Mouse (Mus musculus): ENCODE measurements at regions not wholly inside any gene's neighbourhood (a gene's known extent, or its start where the extent isn't known, plus 50 kb on each side); places are given as distances from the start of the nearest gene placed in this dataset.
A peak's percentile ranks its signal among the peaks of the same experiment; 100 is the strongest.

DNA sequence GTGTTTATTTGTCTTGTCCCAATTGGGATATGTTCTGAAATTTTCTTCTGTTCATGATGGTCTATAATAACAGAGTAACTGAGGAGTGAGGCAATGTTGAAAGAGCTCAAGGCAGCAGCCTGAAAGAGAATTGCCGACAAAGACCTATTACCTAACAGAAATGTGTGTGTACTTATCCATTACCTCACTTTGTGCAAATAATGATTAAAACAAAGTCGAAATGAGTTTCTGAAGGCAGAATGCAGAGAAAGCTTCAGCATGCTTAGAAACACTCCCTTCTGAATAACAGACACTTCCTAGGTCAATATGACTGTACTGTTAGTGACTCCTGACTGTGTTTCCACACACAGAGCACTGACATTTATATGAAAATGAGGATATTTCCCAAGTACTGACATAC lies 63.0 kb downstream of the Kbtbd8 start:
- DNase-seq (ENCODE audit: low spot score), result no peak
- peaks cover 29% of the 10 kb centered on the region for H3K4me1 ChIP-seq
- H3K4me3 ChIP-seq, result no peak overlapping the region
- no peak overlapping the region for H3K27ac ChIP-seq
- 85% methylated on average over 2 of the region's 2 CpGs for WGBS
- H3K27me3 ChIP-seq (ENCODE audit: low read depth, poor library complexity, severe bottlenecking), result no peaks in the 10 kb centered on the region
- no peaks in the 10 kb centered on the region for H3K36me3 ChIP-seq
- H3K9me3 ChIP-seq (replicated peaks), result no peaks in the 10 kb centered on the region

DNA sequence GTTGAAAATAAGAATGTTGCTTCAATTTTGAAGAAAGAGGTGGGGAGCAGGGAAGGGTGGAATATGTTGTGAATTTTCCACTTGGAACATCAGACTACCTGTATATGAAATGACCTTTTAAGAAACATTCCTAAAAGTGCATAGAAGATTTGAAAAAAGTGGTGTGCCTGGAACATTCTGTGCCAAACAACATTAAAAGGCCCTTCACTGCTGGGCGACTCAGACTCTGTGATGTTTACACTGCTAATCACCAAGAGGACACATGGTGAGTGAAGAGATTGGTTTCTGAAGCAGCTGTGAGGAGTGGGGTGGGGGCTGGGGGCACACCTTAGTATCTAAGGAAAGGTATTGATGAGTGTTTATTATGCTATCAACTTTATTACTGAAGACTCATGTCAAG lies 65.2 kb downstream of the Kbtbd8 start:
- Histone ChIP-seq H3K4me3 (no peak overlapping the region), H3K27me3 (ENCODE audit: low read depth, poor library complexity, severe bottlenecking) (no peaks in the 10 kb centered on the region), H3K36me3 (no peaks in the 10 kb centered on the region), H3K27ac (no peak overlapping the region), H3K4me1 (peaks cover 38% of the 10 kb centered on the region), H3K9me3 (replicated peaks) (no peaks in the 10 kb centered on the region)
- WGBS, result 5% methylated on average over 1 of the region's 1 CpGs
- DNase-seq (ENCODE audit: low spot score), result no peak

DNA sequence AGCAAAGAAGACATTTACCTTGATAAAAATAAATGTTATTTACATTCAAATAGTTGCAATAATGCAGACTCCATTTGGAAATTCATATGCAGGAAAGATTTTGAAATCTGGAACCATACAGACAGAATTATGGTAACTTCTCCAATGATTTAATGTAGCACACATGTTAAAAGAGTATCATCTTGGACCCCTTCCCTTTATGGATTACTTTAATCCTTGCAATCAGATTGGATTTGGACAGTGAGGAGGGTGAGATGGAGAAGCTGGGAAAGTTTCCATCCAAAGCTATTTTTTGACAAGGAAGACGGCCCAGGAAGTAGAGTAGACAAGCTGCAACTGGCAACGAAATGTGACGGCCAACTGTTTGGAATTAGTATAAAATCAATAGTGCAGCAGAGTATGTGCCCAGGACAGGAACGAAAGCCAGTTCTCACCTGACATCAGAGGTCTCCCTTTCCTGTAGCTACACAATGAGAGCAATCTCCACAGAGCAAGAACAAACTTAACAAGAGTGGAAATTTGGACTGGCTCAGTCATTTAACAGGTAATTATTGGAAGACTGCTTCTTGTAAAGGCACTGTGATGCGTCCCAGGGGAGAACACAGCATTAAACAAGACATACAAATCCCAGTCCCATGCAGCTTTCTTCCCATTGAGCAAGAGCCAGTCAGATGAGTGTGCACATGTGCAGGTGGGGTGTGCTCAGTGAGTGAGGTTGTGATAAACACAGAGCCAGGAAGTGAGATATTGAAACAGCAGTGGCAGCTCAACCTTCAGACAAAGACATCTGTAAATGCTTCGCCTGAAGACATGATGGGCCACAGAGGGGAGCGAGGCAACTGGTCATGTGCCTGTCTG lies 68.3 kb downstream of the Kbtbd8 start:
- DNase-seq (ENCODE audit: low spot score), result no peak
- H3K27ac ChIP-seq, result no peak overlapping the region
- no peaks in the 10 kb centered on the region for H3K27me3 ChIP-seq (ENCODE audit: low read depth, poor library complexity, severe bottlenecking)
- H3K9me3 ChIP-seq (replicated peaks), result no peaks in the 10 kb centered on the region
- peaks cover 49% of the 10 kb centered on the region for H3K4me1 ChIP-seq
- WGBS, result 77% methylated on average over 7 of the region's 7 CpGs
- H3K4me3 ChIP-seq, result no peak overlapping the region
- no peaks in the 10 kb centered on the region for H3K36me3 ChIP-seq

DNA sequence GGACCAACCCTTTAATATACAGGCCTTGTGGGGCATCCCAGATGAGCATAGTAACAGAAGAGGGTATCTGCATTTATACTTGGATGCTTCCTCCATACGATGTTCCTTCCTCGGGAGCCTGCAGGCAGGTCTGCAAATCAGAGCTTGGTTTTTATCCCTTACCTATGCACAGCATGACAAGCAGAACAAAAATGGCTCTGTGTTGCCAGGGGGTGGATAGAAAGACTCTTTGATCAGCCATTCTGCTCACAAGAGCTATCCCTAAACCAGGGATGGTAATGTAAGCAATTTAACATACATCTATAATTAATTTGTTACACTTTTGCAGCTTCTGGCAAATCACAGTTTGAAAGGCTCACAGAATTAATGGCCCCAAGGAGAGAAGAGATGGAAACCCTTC lies 79.6 kb downstream of the Kbtbd8 start:
- no peaks in the 10 kb centered on the region for H3K36me3 ChIP-seq
- H3K4me1 ChIP-seq, result peaks cover 12% of the 10 kb centered on the region
- no peak overlapping the region for H3K4me3 ChIP-seq
- no peaks in the 10 kb centered on the region for H3K9me3 ChIP-seq (replicated peaks)
- DNase-seq (ENCODE audit: low spot score), result no peak
- no peak overlapping the region for H3K27ac ChIP-seq
- no peaks in the 10 kb centered on the region for H3K27me3 ChIP-seq (ENCODE audit: low read depth, poor library complexity, severe bottlenecking)
- WGBS, result 90% methylated on average over 2 of the region's 2 CpGs

DNA sequence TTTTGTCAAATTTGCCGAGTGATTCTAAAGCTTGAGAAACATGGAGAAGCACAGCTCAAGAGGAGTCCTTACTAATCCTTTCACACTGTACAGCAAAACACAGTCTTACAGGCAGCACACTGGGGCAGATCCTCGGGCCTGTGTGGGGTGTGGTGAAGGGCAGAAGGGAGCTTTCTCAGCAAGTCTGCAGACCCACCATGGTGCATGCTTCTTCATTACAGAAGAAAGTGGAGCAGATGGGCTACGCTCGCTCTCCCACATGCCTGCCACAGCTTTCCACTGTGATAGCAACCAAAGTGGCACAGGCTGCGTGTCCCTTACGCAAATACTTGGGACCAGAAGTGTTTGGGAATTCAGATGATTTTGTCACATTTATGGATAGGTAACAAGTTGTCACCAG lies 81.6 kb downstream of the Kbtbd8 start:
- H3K27me3 ChIP-seq (ENCODE audit: low read depth, poor library complexity, severe bottlenecking), result no peaks in the 10 kb centered on the region
- no peak overlapping the region for H3K4me3 ChIP-seq
- no peak for DNase-seq (ENCODE audit: low spot score)
- H3K9me3 ChIP-seq (replicated peaks), result no peaks in the 10 kb centered on the region
- no peaks in the 10 kb centered on the region for H3K36me3 ChIP-seq
- H3K27ac ChIP-seq, result no peak overlapping the region
- peaks cover 14% of the 10 kb centered on the region for H3K4me1 ChIP-seq
- 94% methylated on average over 6 of the region's 6 CpGs for WGBS

DNA sequence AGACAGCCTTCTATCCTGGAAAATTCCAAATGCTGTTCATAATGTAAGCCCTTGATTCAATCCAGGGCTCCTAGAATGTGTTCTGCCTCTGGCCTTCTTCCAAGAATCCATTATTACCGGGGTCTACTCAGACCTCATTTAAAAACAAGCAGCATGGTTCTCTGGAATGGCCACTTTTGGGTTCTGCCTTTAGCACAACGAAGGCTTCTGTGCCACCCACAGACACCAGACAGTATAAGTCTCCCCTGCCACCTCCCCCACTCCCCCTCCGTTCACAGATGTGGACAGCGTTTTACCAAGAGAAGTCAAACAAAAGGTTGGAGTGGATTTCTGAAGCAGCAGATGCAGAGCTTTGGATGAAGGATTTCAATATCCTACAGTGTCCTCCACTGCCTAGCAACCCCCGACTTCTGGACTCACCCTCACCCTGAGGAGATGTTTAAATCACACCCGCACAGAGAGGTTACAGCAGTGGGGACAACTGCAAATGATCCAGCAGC lies 85.3 kb downstream of the Kbtbd8 start:
- Histone ChIP-seq H3K36me3 (no peaks in the 10 kb centered on the region), H3K4me3 (no peak overlapping the region), H3K27ac (peak overlapping the region; percentile 50; the same call in 1 of the 2 replicates), H3K27me3 (ENCODE audit: low read depth, poor library complexity, severe bottlenecking) (no peaks in the 10 kb centered on the region), H3K4me1 (peaks cover 14% of the 10 kb centered on the region), H3K9me3 (replicated peaks) (no peaks in the 10 kb centered on the region)
- DNase-seq (ENCODE audit: low spot score), result no peak
- 56% methylated on average over 6 of the region's 6 CpGs for WGBS

DNA sequence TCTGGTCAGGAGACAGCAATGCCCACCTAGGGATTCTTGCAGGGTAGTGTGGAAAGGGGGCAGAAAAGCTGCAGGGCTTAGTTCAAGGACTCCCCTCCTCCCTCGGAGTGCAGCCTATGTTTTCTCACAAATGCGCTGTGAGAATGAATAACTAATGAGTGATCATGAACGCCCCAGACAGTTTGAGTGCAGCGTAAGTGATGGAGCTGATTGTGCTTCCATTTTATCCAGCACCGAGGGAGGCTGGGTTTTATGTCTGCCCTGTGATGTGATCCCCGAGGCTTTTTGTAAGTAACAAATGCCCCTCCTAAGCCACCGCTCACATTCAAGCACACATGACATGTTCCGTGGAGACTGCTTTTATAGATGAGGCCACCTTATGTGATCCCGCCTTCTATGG lies 85.9 kb downstream of the Kbtbd8 start:
- peak overlapping the region; percentile 44; the same call in 1 of the 2 replicates for H3K27ac ChIP-seq
- WGBS, result 79% methylated on average over 9 of the region's 9 CpGs
- H3K36me3 ChIP-seq, result no peaks in the 10 kb centered on the region
- H3K9me3 ChIP-seq (replicated peaks), result no peaks in the 10 kb centered on the region
- DNase-seq (ENCODE audit: low spot score), result no peak
- no peaks in the 10 kb centered on the region for H3K27me3 ChIP-seq (ENCODE audit: low read depth, poor library complexity, severe bottlenecking)
- peaks cover 14% of the 10 kb centered on the region for H3K4me1 ChIP-seq
- H3K4me3 ChIP-seq, result no peak overlapping the region

DNA sequence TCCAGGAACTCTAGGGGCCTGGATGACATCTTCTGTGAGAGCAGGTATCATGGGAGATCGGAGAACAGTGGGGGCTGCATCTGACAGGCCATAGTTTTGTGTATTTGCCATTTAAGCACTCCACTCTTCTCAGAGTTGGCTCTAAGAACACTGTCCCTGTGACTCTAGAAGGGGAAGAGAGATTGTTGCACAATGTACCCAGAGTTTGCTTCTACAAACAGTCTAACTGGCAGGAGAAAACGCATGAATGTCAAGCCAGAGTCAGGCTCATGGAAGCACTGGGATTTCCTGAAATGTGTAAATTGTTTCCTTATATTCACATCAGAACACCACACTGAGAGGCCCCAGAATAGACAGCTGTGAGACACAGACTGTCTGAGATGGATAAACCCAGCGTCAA lies 87.2 kb downstream of the Kbtbd8 start:
- Histone ChIP-seq H3K27ac (no peak overlapping the region), H3K9me3 (replicated peaks) (no peaks in the 10 kb centered on the region), H3K36me3 (no peaks in the 10 kb centered on the region), H3K4me1 (peaks cover 14% of the 10 kb centered on the region), H3K27me3 (ENCODE audit: low read depth, poor library complexity, severe bottlenecking) (no peaks in the 10 kb centered on the region), H3K4me3 (no peak overlapping the region)
- WGBS, result 78% methylated on average over 3 of the region's 3 CpGs
- no peak for DNase-seq (ENCODE audit: low spot score)

DNA sequence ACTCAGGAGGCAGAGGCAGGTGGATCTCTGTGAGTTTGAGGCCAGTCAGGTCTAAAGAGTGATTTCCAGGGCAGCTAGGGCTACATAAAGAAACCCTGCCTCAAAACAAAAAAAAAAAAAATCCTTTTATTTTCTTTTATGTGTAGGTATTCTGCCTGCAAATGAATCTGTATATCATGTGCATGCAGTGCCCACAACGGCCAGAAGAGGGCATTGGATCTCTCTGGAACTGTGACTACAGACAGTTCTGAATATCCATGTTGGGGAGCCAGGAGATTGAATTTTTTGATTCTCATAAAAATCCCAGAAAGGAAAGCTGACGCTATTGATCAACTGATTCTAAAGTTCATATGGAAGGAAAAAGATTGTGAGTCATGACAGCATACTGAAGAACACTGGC lies 90.0 kb downstream of the Kbtbd8 start:
- peak; percentile 57 for DNase-seq (ENCODE audit: low spot score)
- Histone ChIP-seq H3K4me3 (no peak overlapping the region), H3K27ac (no peak overlapping the region), H3K9me3 (replicated peaks) (no peaks in the 10 kb centered on the region), H3K36me3 (no peaks in the 10 kb centered on the region), H3K27me3 (ENCODE audit: low read depth, poor library complexity, severe bottlenecking) (no peaks in the 10 kb centered on the region), H3K4me1 (peaks cover 12% of the 10 kb centered on the region)
- WGBS, result 40% methylated on average over 2 of the region's 2 CpGs

DNA sequence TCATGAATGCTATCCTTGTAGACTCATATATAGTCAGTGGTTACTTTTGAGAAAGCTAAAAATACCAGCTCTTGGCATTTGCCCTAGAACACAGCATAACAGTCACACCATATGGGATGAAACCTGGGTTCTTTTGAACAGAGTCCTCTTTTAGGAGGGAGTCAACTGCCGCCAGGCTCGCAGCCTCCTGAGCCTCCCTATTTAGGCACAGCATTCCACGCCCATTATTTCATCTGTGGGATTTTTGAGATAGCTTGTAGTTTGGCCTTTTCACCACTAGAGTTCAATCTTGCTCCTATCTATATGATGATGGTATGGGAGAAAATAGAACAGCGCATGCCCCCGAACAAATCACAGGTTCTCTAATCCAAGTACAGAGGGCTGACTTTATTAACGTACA lies 100.4 kb downstream of the Kbtbd8 start:
- Histone ChIP-seq H3K9me3 (replicated peaks) (no peaks in the 10 kb centered on the region), H3K4me1 (no peaks in the 10 kb centered on the region), H3K36me3 (no peaks in the 10 kb centered on the region), H3K27ac (no peak overlapping the region), H3K27me3 (ENCODE audit: low read depth, poor library complexity, severe bottlenecking) (peaks cover 9% of the 10 kb centered on the region), H3K4me3 (no peak overlapping the region)
- 58% methylated on average over 6 of the region's 6 CpGs for WGBS
- DNase-seq (ENCODE audit: low spot score), result no peak

DNA sequence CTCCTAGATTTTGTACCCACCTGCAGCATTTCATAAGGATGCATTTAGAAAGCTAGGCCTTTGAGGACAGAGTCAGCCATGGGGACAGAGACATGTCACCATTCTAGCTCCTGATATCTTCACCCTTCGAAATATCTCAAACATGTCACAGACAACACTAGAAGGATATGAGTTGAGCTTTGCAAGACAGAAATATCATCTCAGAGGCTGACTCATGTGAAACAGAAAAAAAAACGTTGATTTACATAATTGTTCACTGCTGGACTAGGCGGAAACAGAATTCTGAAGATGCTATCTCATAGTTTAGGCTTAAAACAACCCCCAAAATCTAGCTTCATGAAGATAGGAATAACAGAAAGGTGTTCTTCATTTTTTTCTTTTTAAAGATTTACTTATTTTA lies 101.8 kb downstream of the Kbtbd8 start:
- 70% methylated on average over 3 of the region's 3 CpGs for whole genome bisulfite sequencing
- no peak overlapping the region for H3K4me3 ChIP-seq
- H3K9me3 ChIP-seq (replicated peaks), result no peaks in the 10 kb centered on the region
- no peak overlapping the region for H3K27ac ChIP-seq
- H3K36me3 ChIP-seq, result no peaks in the 10 kb centered on the region
- peaks cover 9% of the 10 kb centered on the region for H3K27me3 ChIP-seq (ENCODE audit: low read depth, poor library complexity, severe bottlenecking)
- no peak for DNase-seq (ENCODE audit: low spot score)
- no peaks in the 10 kb centered on the region for H3K4me1 ChIP-seq

DNA sequence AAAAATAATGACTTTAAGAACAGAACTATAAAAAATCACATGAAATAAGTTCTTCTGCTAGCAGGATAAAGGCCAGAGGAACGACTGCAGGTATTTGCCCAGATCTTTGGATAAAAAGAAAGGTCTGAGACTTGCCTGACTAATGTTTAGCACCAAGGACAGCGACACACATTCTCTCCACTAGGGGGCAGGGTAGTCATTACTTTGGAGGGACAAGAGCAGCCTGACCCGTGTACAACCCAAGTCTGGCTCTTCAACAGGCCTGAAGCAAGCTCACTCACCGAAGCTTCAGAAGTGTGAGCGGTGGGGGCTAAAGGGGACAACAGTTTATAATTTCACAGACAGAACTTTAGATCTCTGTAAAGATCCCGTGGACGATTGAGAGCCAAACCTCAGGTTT lies 98.4 kb upstream of the Gm10234 start:
- no peaks in the 10 kb centered on the region for H3K27me3 ChIP-seq (ENCODE audit: low read depth, poor library complexity, severe bottlenecking)
- H3K4me3 ChIP-seq, result no peak overlapping the region
- H3K36me3 ChIP-seq, result no peaks in the 10 kb centered on the region
- no peak overlapping the region for H3K27ac ChIP-seq
- H3K4me1 ChIP-seq, result no peaks in the 10 kb centered on the region
- H3K9me3 ChIP-seq (replicated peaks), result no peaks in the 10 kb centered on the region
- DNase-seq (ENCODE audit: low spot score), result peak; percentile 93
- WGBS, result 33% methylated on average over 7 of the region's 7 CpGs

DNA sequence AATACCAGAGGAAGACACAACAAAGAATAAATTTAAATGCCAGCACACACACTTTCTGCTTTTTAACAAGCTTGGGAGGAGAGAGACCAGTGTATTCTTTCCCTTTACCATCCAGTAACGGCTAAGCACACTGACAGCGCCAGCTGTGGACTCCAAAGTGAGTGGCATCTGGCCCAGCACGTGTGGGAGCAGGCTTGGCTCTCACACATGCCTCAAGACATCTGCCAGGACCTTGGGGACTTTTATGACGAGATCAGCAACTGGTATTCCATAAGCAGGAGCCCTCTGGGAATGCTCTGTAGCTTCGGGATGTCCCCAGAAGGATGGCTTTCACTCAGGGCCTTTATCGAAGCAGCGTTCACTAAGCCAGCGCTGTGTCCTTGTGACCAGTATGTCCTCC lies 92.0 kb upstream of the Gm10234 start:
- Histone ChIP-seq H3K27ac (no peak overlapping the region), H3K36me3 (no peaks in the 10 kb centered on the region), H3K27me3 (ENCODE audit: low read depth, poor library complexity, severe bottlenecking) (no peaks in the 10 kb centered on the region), H3K4me3 (no peak overlapping the region), H3K4me1 (no peaks in the 10 kb centered on the region), H3K9me3 (replicated peaks) (no peaks in the 10 kb centered on the region)
- DNase-seq (ENCODE audit: low spot score), result no peak
- 82% methylated on average over 8 of the region's 8 CpGs for WGBS

DNA sequence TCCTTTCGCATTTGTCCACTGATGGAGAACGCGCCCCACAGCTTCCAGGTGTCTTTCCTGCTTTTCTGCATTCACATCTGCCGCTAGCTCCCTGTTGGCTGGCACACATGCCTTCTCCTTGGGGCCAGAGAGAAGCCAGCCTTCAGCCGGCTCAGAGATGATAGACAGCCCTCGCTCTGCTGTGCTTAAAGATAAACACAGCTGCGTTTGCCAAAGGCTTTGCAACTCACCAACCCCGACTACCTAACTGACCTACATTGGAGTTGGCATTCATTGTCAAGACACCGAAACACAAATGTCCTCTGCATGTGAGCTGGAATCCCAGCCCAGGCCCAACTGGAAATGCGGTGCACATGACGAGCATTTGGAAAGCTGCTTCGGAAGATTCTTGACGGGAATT lies 87.2 kb upstream of the Gm10234 start:
- WGBS, result 87% methylated on average over 13 of the region's 13 CpGs
- H3K27ac ChIP-seq, result no peak overlapping the region
- H3K36me3 ChIP-seq, result no peaks in the 10 kb centered on the region
- no peaks in the 10 kb centered on the region for H3K27me3 ChIP-seq (ENCODE audit: low read depth, poor library complexity, severe bottlenecking)
- no peak overlapping the region for H3K4me3 ChIP-seq
- DNase-seq (ENCODE audit: low spot score), result no peak
- H3K9me3 ChIP-seq (replicated peaks), result no peaks in the 10 kb centered on the region
- H3K4me1 ChIP-seq, result no peaks in the 10 kb centered on the region

Data from limb, embryonic 10.5 days (tissue).